Mouse (Mus musculus): ENCODE data around the gene Mecom.
A peak's percentile ranks its signal among the peaks of the same experiment; 100 is the strongest.
"Not testable (repeated sequence)": the region's sequence is repeated elsewhere in the genome, so short reads cannot be mapped to it uniquely, and the experiment has no call there.

The Mecom gene

DNA sequence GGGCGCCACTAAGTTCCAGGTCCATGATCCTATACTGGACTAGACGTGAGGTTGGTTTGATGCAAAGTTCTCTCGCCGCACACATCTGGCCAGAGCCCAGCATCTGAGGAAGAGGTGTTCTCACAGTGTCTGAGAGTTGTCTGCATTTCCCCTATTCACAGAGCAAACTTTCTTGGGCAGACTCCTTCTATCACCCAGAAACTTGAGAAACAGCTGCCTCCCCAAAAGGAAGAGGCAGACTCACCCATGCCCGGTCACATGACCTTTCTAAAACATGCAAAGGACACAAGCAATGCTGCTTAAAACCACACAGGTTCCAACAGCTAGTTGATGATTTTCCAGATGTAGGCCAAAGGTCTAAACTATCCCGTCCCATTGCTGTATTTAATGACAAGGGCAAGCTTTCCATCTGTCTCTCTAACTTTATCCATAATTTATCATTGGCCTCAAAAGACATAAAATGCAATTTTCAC lies 101.8 kb downstream of the Mecom start:
- no peak for DNase-seq (ENCODE audit: low read depth, low spot score)

DNA sequence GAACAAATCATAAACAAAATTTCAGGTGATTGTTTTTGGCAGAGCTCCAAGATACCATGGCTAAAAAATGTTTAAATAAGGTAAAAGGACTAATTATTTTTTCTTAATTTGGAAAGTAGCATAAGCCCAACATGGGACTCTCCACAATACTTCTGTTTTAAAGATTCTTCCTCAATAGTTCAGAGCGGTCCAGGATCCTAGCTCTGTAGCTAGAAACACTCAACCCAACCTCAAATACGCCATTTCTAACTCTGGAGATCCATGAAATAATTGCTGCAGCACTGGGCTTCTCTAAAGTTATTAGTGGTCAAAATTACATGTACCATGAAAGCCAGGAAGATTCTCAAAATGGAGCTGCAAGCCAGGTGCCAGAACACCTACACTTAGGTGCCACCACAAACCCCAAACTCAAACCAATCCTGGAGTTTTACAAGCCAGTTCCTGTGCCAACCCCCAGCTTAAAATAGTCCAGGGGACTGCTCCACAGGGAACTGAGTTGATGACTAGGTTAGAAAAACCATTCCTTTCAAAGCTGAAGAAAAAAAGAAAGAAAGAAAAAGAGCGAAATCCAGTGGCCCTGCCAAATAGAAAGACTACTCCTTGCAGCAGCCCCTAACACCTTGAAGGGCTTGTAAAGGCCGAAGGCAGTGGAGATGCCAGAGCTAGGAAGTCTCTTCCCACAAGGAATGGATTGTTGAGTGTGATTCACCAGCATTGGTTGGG lies 102.4 kb downstream of the Mecom start:
- no peak for DNase-seq (ENCODE audit: low read depth, low spot score)

DNA sequence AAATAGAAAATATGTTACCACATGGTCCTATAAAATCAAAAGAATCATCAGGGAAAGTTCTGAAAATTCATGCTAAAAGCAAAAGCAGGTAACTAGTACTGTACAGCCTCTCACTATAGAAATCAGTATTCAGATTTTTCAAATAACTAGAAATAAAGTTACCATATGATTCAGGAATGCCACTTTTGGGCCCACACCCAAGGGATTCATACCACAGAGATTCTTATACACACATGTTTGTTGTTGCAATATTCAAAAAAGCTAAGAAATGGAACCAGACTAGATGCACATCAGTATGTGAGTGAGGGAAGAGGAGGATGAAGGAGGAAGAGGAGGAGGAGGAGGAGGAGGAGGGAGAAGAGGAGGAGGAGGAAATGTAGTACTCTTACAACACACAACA lies 106.2 kb downstream of the Mecom start:
- peak; percentile 67 for DNase-seq (ENCODE audit: low read depth, low spot score)

DNA sequence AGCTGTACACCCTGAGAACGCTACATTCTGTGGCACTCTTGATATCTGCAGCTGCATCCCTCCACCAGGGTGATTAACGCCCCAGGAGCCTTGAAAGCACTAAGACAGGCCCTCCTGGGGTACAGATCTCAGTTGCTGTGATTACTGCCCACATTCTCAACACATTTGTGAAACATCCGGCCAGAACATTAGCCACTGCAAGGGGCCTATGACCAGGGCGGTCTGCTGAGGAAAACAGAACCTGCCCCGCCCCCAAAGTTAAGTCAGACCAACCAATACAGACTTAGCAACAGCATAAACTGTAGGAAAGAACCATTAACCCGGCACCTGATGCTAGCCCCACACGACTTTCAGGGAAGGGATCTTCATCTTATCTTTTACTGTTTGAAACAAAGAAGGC lies 109.8 kb downstream of the Mecom start:
- DNase-seq (ENCODE audit: low read depth, low spot score) = no peak

DNA sequence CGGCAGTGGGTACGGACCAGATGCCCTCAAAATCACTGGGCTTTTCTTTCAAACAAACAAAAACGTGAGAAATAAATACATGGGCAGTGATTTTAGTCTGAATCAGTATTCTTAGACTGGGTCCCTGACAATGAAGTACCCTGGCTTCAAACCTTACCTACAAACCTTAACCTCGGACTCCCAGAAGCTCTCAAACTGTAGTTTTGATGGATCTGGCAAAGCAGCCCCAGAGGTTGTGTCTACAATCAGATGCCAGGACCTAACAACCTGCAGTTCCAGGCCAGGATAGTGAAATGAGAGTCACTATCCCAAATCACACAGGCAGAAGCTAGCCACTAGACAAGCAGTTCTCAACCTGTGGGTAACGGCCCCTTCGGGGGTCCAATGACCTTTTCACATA lies 111.2 kb downstream of the Mecom start:
- DNase-seq (ENCODE audit: low read depth, low spot score) = no peak

DNA sequence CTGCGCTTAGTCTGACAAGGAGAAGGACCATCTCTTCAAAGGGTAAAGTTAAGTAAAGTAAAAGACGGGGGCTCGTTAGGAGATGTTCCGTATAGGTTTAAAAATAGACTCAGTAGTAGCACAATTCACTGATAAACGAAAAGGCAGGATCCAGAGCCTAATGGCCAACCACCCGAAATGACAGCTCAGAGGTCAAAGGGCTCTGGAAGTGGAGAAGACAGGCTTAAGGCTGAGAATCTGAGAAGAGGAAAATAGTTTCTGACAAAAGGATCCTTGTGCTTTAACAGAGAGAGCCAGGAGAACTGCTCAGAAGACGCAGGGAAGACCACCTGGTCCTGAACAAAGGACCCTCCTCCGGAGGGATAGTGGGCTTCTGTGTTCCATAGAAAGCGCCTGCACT lies 111.7 kb downstream of the Mecom start:
- no peak for DNase-seq (ENCODE audit: low read depth, low spot score)

DNA sequence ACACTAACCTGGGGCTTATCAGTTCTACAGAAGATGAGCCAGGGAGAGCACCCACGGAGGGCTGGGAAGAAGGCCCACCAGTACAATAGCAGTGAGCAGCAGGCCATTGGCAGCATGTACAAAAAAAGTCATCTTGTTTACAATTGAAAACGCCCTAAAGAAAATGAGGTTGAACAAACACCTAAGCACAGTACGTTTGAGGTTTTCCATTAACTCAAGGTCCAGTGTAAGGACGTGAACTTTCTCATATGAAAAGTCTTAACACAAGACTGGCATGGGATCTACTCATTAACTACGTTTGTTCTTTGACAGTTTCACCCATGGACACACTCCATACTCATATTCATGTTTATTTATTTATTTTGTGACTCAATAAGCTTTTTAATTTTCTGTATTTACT lies 118.9 kb downstream of the Mecom start:
- no peak for DNase-seq (ENCODE audit: low read depth, low spot score)

DNA sequence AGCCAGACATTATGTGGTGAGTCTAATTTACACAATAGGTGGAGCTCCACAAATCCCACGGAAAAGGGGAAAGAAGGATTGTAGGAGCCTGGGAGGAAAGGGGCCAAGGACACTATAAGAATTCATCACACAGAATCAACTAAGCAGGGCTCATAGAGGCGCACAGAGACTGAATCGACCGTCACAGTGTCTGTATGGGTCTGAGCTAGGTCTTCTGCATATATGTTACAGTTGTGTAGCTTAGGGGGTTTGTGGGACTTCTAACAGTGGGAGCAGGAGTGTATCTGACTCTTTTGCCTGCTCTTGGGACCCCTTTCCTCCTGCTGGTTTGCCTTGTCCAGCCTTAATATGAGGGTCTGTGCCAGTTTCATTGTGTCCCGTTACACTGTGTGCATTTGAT lies 123.8 kb downstream of the Mecom start:
- DNase-seq (ENCODE audit: low read depth, low spot score) = no peak

DNA sequence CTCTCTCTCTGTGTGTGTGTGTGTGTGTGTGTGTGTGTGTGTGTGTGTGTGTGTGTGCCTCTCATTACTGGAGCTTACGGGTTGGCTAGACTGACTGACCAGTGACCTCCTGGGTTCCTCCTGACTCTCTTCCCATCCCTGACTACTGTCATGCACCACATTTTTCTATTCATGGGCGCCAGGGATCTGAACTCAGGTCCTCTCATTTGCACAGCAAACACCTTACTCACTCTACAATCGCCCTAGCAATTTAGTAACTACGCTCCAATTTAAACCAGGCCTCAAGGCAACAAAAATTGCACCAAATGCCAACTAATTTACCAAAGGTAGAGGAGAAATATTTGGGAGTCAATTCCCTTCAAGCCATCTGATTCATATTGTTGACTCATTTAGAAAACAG lies 125.9 kb downstream of the Mecom start:
- DNase-seq (ENCODE audit: low read depth, low spot score) = not testable (repeated sequence)

DNA sequence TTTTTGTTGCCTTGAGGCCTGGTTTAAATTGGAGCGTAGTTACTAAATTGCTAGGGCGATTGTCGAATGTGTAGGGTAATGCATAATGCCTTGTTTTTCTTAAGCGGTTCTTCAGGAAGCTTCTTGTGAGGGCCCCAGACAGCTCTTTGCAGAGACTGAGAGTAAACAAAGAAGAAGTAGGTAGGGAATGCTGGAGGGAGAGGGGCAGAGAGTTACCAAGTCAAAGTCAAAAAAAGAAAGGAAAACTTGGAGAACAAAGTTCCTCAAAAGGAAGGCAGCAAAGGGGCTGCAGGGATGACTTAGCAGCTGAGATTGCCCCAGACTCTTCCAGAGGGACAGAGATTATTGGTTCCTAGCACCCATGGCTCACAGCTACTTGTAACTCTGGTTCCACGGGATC lies 126.9 kb downstream of the Mecom start:
- DNase-seq (ENCODE audit: low read depth, low spot score) = peak; percentile 54

DNA sequence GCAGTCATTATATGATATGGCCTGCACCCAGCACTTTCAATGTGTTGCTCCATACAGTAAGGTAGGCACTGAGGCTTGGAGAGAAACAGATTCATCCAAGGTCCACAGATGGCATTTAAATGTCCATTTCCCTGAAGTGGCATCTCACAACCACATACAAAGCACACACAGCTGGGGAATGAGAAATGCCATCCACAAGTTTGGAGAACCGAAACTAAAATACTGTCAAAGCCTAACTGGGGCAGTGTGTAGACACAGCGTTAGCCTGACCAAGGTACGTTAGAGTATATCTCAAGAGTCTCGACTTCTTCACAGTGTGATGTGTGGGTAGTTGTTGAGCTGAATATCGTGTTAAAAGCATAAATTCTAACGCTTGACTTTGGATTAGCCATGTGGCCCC lies 133.6 kb downstream of the Mecom start:
- DNase-seq (ENCODE audit: low read depth, low spot score) = no peak

DNA sequence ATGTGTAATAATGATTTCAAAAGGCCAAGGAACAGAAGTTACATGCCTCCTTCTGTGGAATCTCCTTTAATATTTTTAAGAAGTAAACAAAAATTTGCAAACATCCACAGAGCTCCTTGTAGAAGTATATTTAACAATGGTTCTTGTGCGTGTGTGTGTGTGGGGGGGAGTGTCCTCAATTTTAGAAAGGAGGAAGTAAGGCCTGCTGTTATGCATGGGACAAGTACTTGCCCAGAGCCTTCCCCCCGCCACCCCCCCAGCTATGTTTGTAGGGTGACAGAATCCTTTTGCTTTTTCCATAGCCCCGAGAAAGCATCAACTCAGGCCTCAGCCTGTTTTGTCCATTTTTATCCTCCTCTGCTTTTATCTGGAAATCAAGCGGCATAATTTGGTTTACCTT lies 137.0 kb downstream of the Mecom start:
- DNase-seq (ENCODE audit: low read depth, low spot score) = no peak

DNA sequence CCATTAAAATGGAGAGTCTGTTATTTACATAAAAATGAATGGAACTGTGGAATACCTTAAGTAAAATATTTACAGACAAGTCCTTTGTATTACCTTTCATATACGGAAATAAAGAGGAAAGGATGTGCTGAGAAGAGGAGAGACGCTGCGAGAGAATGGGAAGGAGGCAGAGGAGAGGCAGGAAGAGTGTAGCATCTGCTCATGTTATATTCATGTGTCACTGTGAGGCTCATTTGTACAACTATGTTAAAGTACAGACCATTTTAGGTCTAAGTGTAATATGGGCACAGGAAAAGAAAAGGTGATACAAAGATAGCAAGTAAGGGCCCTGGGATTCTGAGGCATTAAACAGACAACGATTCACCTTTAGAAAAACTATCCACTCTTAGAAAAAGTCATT lies 143.0 kb downstream of the Mecom start:
- DNase-seq (ENCODE audit: low read depth, low spot score) = no peak

DNA sequence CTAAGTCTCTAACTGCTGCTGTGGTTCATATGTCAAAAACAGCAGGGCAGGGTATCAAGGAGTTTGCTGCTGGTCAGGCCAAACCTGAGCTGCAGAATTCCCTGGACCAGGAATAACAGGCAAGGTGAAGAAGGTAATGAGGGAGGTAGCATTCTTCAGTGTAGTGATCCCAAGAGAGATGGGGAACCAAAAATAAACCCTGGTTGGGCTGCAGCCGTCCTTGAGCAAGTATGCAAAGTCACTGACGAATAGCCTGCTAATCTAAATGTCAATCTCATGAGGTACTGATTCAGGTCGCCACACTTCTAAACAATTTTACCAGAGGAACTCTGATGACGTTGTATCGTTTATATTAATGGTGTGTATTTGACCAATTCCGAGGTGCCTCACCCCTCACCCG lies 148.9 kb downstream of the Mecom start:
- no peak for DNase-seq (ENCODE audit: low read depth, low spot score)

DNA sequence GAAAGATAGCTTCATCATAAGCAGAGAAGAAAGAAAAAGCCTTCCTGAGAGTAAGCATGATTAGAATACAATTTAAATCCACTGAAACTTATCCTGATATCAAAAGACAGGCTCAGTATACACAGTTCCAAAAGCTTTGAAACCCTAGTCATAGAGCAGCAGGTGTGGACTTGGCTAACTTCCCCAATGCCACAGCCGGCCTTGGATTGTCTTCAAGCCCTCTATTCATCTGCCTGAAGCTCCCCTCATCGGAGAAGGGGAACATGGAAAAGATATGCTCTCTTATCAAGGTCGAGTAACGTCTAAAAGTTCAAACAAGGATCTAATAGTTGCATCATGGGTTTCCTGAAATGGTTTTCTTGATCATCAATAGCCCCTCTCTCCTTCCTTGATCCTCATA lies 152.9 kb downstream of the Mecom start:
- DNase-seq (ENCODE audit: low read depth, low spot score) = no peak

DNA sequence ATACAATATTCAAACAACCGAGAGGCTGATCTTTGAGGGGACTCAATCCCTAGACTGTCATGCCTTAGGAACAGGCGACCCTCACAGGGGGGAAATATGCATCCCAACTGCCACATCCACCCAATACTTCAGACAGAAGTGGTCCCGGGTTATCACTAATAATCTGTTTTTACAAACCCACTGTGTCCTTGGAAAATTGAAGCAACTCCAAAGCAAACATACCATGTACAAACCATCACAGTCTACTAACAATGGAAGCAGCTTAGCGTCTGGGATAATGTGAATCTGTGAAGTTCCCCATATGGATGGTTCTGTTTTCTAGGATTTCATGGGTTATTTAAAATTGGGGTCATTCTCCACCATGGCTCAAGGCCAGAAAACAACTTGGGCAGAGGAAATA lies 155.1 kb downstream of the Mecom start:
- DNase-seq (ENCODE audit: low read depth, low spot score) = no peak

DNA sequence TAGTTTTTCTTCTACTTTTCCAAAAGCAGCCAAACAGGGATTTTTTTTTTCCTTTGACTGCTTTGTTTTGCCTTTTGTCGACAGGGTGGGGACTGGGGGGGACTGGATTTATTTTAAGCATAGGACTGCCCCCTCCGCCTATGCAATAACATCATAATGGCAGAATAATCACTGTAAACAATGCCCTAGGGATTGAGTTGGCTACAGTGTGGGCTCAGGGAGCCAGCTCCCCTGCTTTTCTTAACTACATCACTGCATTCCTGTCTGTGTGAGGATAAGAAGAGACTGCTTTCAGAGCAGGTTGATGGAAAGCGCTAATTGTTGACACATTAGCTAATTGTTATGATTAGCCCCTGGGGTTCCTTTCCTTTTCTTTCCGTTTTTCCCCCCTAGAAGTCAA lies 155.6 kb downstream of the Mecom start:
- DNase-seq (ENCODE audit: low read depth, low spot score) = no peak

DNA sequence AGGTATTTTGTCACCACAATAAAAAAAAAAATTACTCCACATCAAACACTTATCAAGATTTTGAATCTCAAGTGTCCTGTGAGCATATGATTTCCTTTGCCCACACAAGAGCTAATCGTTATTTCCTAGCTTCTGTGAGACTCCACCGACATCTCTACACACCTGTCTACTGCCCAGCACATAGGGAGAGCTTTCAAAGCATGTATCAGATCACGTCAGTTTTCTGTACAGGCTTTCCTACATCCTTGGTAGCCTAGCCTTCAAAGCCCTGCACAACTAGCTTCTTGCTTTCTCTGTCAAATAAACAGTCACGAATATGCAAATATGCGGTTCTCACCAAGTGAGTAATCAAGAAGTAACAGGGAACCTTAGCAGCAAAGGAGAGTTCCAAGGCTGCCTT lies 157.5 kb downstream of the Mecom start:
- no peak for DNase-seq (ENCODE audit: low read depth, low spot score)

DNA sequence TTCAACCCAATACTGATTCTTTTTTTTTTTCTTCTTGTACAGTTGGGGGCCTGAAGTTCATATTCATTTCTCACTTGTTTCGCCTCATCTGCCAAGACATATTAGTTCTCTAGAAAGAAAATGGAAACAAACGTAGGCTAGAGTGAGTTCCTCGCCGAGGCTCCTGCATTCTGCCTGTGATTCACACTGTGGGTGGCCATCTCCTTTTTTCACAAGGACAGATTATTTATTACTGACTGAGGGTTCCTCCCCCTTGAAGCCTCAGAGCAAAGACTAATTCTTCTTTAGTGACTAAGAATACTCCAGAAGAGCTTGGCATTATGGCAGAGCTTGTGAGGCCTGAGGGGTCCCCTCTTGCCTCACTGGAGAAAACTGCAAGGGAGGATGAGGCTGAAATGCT lies 167.5 kb downstream of the Mecom start:
- no peak for DNase-seq (ENCODE audit: low read depth, low spot score)

DNA sequence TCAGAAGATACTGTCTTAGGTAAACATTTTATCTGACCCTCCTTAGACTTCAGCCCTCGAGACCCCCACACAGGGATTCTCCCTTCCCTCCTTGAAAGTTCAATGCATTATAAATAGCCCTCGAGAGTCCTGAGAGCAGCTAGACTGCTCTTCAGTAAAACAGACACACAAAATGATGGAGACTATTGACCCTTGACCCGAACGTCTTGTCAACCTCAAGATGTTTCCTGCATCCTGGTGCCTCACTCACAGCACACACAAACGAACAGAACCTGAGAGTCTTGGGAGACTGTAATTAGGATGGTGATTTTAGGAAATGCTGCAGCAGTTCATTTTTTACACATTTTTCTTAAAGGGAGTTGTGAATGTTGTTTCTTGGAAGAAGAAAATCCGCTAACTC lies 168.5 kb downstream of the Mecom start:
- no peak for DNase-seq (ENCODE audit: low read depth, low spot score)

DNA sequence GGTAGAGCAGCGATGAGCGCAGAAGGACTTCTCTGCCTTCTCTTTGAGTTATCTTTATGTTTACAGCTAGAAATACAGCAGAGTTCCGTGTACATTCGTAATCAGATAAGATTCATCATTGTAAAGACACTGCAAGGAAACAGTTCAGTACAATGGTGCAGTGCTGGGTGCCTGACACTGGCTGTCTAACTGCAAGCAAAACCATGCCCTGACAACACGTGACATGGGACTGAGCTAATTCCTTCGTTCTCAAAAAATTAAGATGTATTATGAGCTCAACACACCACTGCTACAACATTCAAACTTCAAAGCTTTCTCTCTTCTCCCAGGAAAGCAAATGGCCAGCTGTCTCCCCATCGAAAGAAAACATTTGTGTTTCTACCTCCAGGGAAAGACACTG lies 176.3 kb downstream of the Mecom start:
- DNase-seq (ENCODE audit: low read depth, low spot score) = no peak

DNA sequence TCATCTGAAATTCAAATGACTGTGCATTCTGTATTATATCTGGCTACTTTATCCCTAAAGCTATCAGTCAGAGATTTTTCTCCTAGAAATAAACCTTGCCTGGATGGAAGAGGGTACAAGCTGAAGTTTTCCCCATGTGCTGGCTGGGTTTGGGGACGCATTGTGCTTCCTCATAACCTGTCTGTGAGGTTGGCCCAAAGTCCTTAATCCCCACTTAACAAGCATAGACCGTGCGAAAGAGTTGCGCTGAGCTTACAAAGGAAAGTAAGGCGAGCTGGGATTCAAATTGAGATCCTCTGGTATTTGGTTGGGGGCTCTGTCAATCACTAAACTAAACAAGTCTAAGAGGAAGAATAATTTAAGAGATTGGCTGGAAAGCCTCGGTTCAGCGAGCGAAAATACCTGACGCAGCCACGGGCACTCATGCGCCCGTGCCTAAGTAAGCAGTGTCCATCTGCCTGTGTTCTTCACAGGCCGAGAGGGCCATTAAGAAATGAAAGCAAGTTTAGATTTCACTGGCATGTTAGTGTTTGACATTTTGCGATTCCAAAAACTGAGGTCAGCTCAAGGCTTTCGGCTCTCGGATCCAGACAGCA lies 176.8 kb downstream of the Mecom start:
- DNase-seq (ENCODE audit: low read depth, low spot score) = no peak

DNA sequence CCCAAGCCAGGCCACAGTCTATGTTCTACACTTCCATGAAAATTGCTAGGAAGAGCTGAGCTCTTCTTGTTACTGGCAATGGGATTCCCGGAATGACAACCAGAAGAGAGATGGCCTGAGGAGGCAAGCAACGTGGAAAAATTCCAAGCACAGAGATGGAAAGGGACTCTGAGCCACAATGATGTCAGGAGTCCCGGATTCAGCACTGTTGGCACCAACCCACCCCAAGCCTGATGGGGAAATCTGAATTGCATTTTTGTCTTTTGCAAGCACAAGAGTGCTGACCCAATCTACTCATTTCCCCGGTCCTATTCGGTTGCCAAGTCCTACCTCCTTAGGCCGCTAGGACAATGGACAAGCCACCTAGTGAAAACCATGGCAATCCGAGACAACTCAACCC lies 181.2 kb downstream of the Mecom start:
- DNase-seq (ENCODE audit: low read depth, low spot score) = peak; percentile 70

DNA sequence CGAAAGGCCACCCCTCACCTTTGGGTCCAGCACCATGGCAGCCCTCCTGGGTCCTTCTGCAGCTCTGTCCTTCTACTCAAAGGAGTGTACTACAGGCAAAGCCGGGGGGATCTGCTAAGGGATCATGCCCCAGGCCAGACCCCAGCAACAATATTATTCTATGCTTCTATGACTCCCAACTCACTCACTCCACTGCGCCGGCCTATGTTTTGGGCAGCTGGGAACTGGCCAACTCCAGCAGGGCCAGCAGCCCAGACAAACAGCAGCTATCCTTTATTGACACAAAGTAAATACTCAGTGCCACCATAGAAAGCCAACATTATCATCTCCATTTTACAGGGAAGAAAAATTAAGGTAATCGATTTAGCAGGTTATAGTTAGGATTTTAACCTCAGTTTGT lies 186.6 kb downstream of the Mecom start:
- DNase-seq (ENCODE audit: low read depth, low spot score) = no peak

Measured in 3T3-L1 (cell line).